Mouse (Mus musculus): ENCODE results near the gene Smarcd3. TPM values are rescaled to one million over a fixed set of nuclear protein-coding genes. Genes with fewer than 3 reads are reported as not detected.
A peak's percentile ranks its signal among the peaks of the same experiment; 100 is the strongest.

Gene Smarcd3
- total RNA-seq, 2 experiments from 2014 or later, result 172 to 203 TPM

DNA sequence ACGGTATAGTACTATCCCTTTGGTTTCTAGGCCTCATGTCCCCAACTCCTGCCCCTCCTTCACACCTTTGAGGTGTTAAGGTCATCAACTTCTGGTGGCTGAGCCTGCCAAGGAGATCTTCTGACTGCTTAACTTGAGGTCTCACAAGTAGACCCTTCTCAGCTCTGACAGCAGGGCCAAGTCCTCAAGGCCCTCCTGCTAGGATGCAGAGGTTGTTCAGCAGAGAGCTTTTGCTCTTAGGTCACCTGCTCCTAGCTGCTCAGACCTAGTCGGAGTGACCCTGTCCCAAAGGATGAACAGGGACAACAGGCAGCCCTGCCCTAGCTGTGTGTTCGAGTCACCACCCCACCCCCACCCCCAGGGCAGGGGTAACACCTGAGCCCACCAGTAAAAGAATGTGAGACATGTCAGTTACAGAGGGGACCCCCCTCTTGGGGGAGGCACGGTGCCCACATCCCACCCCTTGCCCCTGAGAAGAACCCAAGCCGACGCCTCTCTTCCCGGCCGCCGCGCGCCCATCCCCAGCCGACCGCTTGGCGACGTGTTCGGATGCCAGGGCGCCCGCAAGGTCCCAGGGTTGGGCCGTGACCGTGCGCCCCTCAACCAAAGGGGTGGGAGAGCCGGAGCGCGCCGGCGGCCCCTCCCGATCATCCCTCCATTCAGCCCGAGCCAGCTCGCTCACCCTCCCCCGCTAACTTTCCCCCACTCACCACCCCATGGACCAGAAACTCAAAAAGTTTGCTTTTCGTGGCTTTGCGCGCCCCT, 23.0 kb downstream of the Smarcd3 start:
- Histone ChIP-seq H3K4me3 (peak overlapping the region; percentile 77), H3K27ac (peak overlapping the region; percentile 100)
- intact Hi-C loops (cut with DNase I), result loop anchor here (2.0 kb wide), 1 partner anchor 62 kb away; no protein-coding TSS in a partner anchor
- peak; percentile 77 for DNase-seq
- no peak for TF ChIP-seq CTCF (IDR thresholded peaks at IDR 0.05)

DNA sequence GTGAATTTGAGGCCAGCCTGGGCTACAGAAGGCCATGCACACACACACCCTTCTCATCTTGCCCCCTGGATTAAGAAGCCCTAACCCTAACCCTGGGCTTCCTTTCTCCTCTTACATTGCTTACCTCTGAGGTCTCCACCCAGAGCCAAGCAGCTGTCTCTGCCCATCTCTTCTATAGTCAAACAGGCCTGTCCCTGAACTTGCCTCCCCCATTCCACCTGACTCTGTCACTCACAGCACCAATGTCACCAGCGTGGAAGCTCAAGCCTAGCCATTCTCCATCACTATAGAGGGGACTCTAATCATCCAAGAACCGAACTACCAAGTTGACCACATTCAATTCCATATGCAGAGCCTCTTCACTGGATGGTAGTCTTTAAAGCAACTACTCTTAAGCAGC, 24.0 kb downstream of the Smarcd3 start:
- Histone ChIP-seq H3K4me3 (peak overlapping the region; percentile 77), H3K27ac (peak overlapping the region; percentile 100)
- TF ChIP-seq CTCF (IDR thresholded peaks at IDR 0.05), result no peak
- DNase-seq, result peak; percentile 91
- intact Hi-C loops (cut with DNase I), result loop anchor here (2.0 kb wide), 1 partner anchor 61 kb away; no protein-coding TSS in a partner anchor

DNA sequence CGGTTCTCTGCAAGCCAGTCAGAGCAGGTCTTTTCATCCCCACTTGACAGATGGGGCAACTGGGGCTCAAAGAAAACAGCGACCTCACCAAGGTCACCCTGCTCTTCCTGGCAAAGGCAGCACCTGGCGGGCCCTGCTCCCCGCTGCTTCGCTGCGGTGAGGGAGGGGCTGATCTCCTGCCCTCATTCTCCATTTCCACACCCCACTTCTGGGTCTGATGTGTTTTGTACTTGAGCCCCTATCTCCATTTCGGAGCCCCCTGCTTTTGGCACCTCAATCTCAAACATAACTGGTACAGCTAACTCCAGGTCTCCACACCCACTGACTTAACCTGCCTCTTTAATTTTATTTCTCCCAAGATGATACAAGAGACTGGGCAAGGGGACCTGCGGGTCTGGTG, 25.1 kb downstream of the Smarcd3 start:
- DNase-seq, result peak; percentile 53
- peak overlapping the region; percentile 100 for H3K27ac ChIP-seq
- peak overlapping the region; percentile 79 for H3K4me3 ChIP-seq
- intact Hi-C loops (cut with DNase I), result no loop called here
- no peak for TF ChIP-seq CTCF (IDR thresholded peaks at IDR 0.05)

DNA sequence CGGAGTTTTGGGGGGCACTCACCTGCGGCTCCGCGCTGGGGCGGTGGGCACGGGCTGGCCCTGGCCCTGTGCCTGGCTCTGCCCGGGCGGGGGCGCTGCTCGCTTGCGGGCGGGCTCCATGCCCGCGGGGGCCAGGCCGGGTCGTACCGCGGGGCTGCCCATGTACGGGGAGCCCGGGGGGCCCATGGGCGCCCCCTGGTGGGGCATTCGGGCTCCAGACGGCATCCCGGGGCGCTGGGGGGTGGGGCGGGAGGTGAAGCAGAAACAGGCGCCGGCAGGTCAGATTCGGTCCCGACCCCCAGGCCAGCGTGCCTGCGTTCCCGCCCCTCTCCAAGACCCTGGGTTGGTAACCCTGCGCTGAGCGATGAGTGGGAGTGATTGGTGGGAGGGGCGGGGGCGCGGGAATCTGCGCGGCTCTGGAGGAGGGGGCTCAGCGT, 25.6 kb downstream of the Smarcd3 start:
- Histone ChIP-seq H3K27ac (peak overlapping the region; percentile 100), H3K4me3 (peak overlapping the region; percentile 79)
- peak; percentile 77 for TF ChIP-seq CTCF (IDR thresholded peaks at IDR 0.05)
- peak; percentile 86 for DNase-seq
- intact Hi-C loops (cut with DNase I), result no loop called here

DNA sequence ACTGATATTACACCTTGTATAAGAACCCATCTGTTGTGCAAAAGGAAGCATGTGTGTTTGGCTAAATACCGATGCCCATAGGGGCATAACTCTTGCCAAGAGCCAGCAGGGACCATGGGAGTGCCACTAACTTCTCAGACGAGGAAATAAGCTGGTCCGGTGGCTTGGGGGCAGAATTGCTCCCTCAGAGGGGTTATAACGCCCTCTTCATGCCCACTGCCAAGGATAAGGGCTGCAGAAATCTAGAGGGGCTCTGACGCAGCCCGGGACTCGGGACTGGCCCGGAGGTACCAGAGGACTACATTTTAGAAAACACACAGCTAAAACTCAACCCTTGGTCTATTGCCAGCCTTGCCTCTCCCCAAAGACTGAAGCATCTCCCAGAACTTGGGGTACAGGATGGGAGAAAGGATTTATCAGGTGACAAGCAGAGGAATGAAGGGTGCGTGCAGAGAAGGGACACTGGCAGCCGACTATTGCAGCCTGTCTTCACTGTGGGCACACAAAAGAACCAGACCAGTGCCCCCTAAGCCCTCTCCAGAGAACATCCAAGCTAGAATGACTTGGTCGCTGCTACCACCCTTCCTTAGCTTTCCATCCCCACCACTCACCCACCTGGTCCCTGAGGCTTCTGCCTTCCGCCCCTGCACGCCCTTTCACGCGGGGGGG, 26.2 kb downstream of the Smarcd3 start:
- DNase-seq, result peak; percentile 39
- intact Hi-C loops (cut with DNase I), result loop anchor here (1.0 to 2.0 kb wide), 2 partner anchors 21 to 88 kb away; partner anchors contain the start of gene Abcf2
- peak overlapping the region; percentile 79 for H3K4me3 ChIP-seq
- no peak for TF ChIP-seq CTCF (IDR thresholded peaks at IDR 0.05)
- H3K27ac ChIP-seq, result peak overlapping the region; percentile 100

DNA sequence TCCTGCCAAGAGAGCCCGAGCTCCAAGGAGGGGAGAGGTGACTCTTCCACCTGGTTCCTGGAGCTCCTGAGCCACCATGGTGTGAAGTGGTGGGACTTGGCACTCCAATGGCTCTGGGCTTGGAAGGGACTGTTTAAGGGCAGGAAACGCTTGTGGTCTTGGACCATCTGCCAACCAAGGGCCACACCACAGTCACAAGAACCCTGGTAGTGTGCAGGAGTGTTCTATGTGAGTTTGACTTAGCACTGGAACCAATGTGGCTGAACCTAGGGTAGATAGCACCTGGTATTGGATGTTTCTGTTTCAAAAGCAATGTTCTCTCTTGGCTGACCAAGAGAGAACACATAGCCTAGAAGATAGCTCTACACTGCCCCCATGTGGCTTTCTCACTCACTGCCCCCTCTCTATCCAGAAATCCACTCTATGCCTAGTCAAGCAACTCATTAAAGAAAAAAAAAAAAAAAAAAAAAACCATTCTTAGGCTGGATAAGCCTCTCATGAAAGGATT, 26.9 kb downstream of the Smarcd3 start:
- Histone ChIP-seq H3K4me3 (peak overlapping the region; percentile 69), H3K27ac (peak overlapping the region; percentile 80)
- peak; percentile 76 for TF ChIP-seq CTCF (IDR thresholded peaks at IDR 0.05)
- DNase-seq, result peak; percentile 76
- intact Hi-C loops (cut with DNase I), result loop anchor here (1.0 to 2.0 kb wide), 2 partner anchors 20 to 87 kb away; partner anchors contain the start of gene Abcf2

DNA sequence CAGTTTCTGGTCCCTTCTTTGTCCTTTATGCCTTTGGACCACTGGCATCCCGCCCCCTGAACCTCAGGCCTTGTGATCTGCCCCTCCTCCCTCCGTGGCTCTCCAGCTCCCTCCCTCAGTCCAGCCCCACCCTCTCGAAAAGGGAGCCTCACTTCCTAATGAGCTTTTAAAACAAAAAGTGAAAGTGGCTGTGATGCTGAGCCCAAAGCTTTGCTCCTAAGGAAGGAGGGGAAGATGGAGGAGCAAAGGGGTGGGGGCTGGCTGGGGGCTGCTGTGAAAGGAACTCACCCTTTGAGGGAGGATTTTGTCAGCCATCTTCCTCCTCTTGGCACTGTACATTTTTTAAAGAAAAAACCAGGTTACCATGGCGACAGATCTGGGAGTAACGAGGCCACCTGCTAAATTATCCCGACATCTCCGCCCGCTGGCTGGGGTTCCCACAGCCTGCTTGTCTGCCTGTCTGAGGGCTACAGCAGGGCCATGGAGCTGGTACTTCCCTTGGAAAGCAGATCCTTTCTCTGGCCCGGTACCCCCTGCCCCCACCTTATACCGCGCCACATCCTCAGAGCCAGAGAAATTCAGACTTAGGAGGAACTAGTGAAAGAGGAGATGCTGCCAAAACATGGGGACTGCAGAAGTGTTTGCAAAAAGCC, 27.6 kb downstream of the Smarcd3 start:
- peak overlapping the region; percentile 80 for H3K27ac ChIP-seq
- intact Hi-C loops (cut with DNase I), result loop anchor here (1.0 to 2.0 kb wide), 2 partner anchors 20 to 86 kb away; partner anchors contain the start of gene Abcf2
- peak overlapping the region; percentile 69 for H3K4me3 ChIP-seq
- no peak for TF ChIP-seq CTCF (IDR thresholded peaks at IDR 0.05)
- peak; percentile 61 for DNase-seq

DNA sequence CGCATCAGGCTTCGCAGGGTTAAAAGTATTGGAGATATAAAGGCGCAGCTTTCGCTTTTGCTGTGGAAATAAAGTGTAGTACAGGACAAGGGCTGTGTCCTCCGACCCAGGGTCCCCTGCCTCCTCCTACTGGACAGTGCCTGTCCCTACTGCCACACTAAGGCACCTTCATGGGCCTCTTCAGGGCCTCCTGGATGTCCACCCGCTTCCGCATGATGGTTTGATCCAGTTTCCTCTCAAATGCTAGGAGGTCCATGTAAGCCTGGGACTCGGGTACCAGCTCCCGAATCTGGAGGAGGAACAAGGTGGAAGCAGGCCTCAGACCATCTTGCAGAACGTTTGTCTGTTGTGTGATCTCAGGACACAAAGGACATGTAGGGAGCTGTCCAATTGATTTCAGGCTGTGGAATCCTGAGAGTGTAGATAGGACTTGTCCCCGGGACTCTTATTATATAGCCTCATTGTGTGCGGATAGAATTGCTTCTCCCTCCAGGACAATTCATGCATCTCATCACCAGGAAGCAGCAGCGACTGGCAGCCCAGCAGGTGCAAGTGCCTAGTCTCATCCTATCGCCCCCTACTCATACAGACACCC, 28.3 kb downstream of the Smarcd3 start:
- TF ChIP-seq CTCF (IDR thresholded peaks at IDR 0.05), result peak; percentile 1; the same call in 1 of the 2 replicates
- intact Hi-C loops (cut with DNase I), result loop anchor here (2.0 kb wide), 1 partner anchor 19 kb away; the partner anchor contains the start of gene Abcf2
- Histone ChIP-seq H3K27ac (peak overlapping the region; percentile 80), H3K4me3 (no peak overlapping the region)
- DNase-seq, result no peak

DNA sequence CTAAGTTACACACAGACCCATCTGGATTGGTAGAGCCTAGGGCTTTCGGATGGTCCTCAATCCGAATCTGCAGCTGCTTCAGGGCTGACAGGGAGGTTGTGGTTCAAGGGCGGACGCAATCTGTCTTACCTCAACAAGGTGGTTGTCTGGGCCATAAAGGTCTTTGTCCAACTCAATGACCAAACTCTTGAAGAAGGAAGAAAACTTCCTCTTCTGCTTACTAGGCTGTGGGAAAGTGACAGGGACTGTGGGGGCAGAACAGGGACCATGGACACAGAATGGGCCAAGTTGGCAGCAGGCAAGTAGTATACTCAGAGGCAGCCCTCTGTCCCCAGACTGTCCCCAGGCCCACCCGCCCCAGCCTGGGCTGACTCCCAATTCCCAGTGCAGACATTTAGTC, 28.9 kb downstream of the Smarcd3 start:
- intact Hi-C loops (cut with DNase I), result no loop called here
- no peak for DNase-seq
- no peak for TF ChIP-seq CTCF (IDR thresholded peaks at IDR 0.05)
- Histone ChIP-seq H3K27ac (no peak overlapping the region), H3K4me3 (no peak overlapping the region)

DNA sequence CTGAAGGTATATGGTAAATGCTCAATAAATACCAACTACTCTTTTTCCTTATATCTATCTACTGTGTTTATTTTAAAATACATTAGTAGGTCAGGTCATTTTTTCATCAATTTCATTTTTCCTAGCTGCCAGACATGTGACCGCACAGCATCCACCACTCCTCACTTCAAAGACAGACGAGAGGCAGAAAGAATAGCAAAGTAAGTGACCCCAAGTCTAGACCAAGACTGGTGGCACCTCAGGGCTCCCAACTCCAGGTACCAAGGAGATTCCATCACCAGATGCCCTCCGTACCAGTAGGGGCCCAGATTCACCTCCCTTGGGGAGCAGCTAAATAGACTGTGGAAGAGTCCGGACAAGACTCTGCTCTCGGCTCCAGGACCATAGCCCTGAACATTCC, 29.9 kb downstream of the Smarcd3 start:
- intact Hi-C loops (cut with DNase I), result no loop called here
- no peak for DNase-seq

DNA sequence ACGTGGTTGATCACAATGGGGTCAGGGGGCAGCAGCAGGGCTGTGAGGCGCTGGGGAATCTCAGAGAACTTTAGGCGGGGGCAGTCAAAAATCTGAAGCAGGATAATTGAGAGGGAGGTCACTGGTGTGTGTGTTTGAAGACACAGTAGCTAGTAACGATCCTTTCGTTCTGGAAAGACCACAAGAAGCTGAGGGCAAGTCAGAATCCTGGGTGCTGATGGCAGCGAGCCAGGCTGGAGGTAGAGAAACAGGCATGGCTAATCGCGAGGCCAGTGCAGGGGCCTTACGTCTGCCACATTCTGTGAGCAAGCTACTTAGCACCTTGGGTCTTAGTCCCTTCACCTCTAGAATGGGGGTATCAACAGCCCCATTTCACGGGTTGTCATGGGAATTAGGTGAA, 30.3 kb downstream of the Smarcd3 start:
- Histone ChIP-seq H3K4me3 (no peak overlapping the region), H3K27ac (no peak overlapping the region)
- TF ChIP-seq CTCF (IDR thresholded peaks at IDR 0.05), result no peak
- intact Hi-C loops (cut with DNase I), result no loop called here
- DNase-seq, result no peak

More for the DNA sequence above, 29.9 kb downstream of the Smarcd3 start:
- no peak for TF ChIP-seq CTCF (IDR thresholded peaks at IDR 0.05)
- no peak overlapping the region for H3K4me3 ChIP-seq
- H3K27ac ChIP-seq, result no peak overlapping the region

DNA sequence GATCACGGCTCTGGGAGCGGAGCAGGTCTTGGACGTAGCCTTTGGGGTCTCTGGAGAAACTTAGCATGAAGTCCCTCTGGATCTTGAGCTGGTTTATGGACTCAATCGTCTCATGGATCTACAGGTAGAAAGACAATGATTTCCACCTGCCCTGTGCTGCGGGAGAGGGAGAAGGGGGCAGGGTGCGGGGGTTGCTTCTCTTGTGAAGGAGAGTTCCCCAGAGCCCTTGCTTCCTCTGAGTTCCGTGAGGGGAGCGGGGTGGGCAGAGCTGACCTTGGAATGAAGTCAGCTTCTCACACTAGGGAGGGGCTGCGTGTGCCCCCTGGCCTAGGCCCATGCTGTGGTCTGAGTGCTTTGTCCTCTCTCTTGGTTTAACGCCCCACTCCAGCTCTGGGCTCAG, 31.0 kb downstream of the Smarcd3 start:
- no peak for DNase-seq
- Histone ChIP-seq H3K4me3 (no peak overlapping the region), H3K27ac (no peak overlapping the region)
- TF ChIP-seq CTCF (IDR thresholded peaks at IDR 0.05), result no peak
- intact Hi-C loops (cut with DNase I), result no loop called here
